Mouse (Mus musculus) layer of hippocampus, postnatal 25 days (tissue): ENCODE results near the gene BC024978. TPM values are rescaled to one million over a fixed set of nuclear protein-coding genes. Genes with fewer than 3 reads are reported as not detected.

Experiments used
- DNase-seq, 2 experiments: peaks; one replicate each; pipeline ENCODE4 v3.0.0; 2022; ENCODE audit warnings: mixed read lengths in 2 of 2, low spot score in 1 of 2; ENCODE audit errors: extremely low spot score in 1 of 2
- total RNA-seq, 2 experiments: library from RNA; stranded (reverse); gene quantifications; 2 replicates each; pipeline ENCODE4 v1.2.3; 2021

BC024978 gene
- total RNA-seq, 2 experiments from 2014 or later: 22.4 to 25.9 TPM

GRCm38 (mm10) chr7:27174496-27174895 is 21.1 kb upstream of the BC024978 start:
- no peak for DNase-seq

- DNase-seq: no peak
Measured at GRCm38 (mm10) chr7:27174896-27175295, 20.7 kb upstream of the BC024978 start.

- DNase-seq: no peak
Measured at GRCm38 (mm10) chr7:27177942-27178323, 17.6 kb upstream of the BC024978 start.

GRCm38 (mm10) chr7:27178324-27179216 is 17.0 kb upstream of the BC024978 start, which contains the start of gene Rab4b:
Gene Rab4b, minus strand, starts transcription at chr7:27178896.
- peak; percentile 94 to 95 for DNase-seq

GRCm38 (mm10) chr7:27179217-27179918 is 16.2 kb upstream of the BC024978 start:
- no peak for DNase-seq

- DNase-seq: no peak
Measured at GRCm38 (mm10) chr7:27180036-27180435, 15.5 kb upstream of the BC024978 start.

- no peak for DNase-seq
Measured at GRCm38 (mm10) chr7:27180837-27181695, 14.5 kb upstream of the BC024978 start, which contains the start of the genes Gm21983 and Mia. Gene Gm21983, minus strand, starts transcription at chr7:27181086. Gene Mia, minus strand, starts transcription at chr7:27181157.

GRCm38 (mm10) chr7:27182498-27182897 is 13.1 kb upstream of the BC024978 start:
- no peak for DNase-seq

GRCm38 (mm10) chr7:27184964-27185363 is 10.6 kb upstream of the BC024978 start:
- no peak for DNase-seq

- DNase-seq: no peak
Measured at GRCm38 (mm10) chr7:27185986-27186385, 9.6 kb upstream of the BC024978 start.

- no peak for DNase-seq
Measured at GRCm38 (mm10) chr7:27189271-27189931, 6.2 kb upstream of the BC024978 start.

- DNase-seq: no peak
Measured at GRCm38 (mm10) chr7:27192434-27192833, 3.1 kb upstream of the BC024978 start.

GRCm38 (mm10) chr7:27193731-27194130 is 1.9 kb upstream of the BC024978 start:
- DNase-seq: no peak

GRCm38 (mm10) chr7:27197136-27197535 is 1.6 kb downstream of the BC024978 start:
- DNase-seq: no peak

- no peak for DNase-seq
Measured at GRCm38 (mm10) chr7:27197634-27198033, 2.1 kb downstream of the BC024978 start.

- no peak for DNase-seq
Measured at GRCm38 (mm10) chr7:27198355-27198754, 2.8 kb downstream of the BC024978 start.

GRCm38 (mm10) chr7:27198779-27199178 is 3.2 kb downstream of the BC024978 start:
- no peak for DNase-seq

GRCm38 (mm10) chr7:27203730-27204449 is 8.3 kb downstream of the BC024978 start:
- DNase-seq: no peak

- DNase-seq: no peak
Measured at GRCm38 (mm10) chr7:27212626-27213025, 17.0 kb downstream of the BC024978 start.
